Mouse (Mus musculus): Measurements from ENCODE around the gene Scyl1.

GRCm38 (mm10) chr19:5781532-5781931 is 10.3 kb upstream of the Scyl1 start:
- TF ChIP-seq POLR2A (IDR thresholded peaks at IDR 0.05; ENCODE audit: borderline replicate concordance, control insufficient read depth, low read depth, low read length) (no peak), CTCF (IDR thresholded peaks at IDR 0.05; ENCODE audit: control insufficient read depth, insufficient read depth, low read length) (no peak)
